8 mouse cellular contexts compared by ENCODE assay signal in the genomic region with DNA sequence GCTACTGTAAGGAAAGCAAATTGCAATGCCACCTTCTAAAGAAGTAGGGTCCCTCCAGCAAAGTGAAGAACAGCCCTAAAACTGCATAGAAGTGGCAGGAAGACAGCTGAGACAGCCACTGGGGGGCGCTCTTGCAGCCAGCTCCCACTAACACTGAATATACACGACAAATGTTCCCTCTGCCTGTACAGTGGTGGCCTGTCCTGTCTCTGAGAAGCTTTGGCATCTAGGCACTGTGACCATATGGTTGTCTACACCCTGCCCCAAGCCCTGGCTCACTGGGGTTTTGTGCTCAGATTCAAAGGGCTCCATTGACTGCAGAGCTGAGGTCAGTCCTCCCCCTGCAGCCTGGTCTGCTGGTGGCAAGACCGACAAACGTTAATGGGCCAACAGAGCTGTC. TPM values are rescaled to one million over a fixed set of nuclear protein-coding genes. Genes with fewer than 3 reads are reported as not detected.
DNase-seq lines count a peak whose midpoint lies in the region; ATAC-seq lines count a peak whose summit lies in the region.
"Had no signal": no experiment of that assay in that cellular context is flagged by ENCODE, and none has a peak within 500 bp of the region (broad histone marks: within the 10 kb centered on the region; RNA-seq: fewer than 3 reads in every experiment).

No protein-coding gene starts in this region.

- H3K4me3 ChIP-seq in heart, embryonic 15.5 days = no peak overlapping the region

- peaks cover 58% of the 10 kb centered on the region for H3K4me1 ChIP-seq in heart, embryonic 15.5 days (replicated peaks)

- H3K27ac ChIP-seq in heart, embryonic 15.5 days = peak overlapping the region; percentile 99

- no peak overlapping the region for H3K4me2 ChIP-seq in heart, embryonic 15.5 days

- no peak for ATAC-seq in heart, embryonic 15.5 days (replicated peaks; ENCODE audit: insufficient number of reproducible peaks, insufficient read depth, low FRiP score, low read depth)

- 20% methylated on average over 4 of the region's 4 CpGs for WGBS in heart, embryonic 15.5 days

- H3K36me3 ChIP-seq in heart, embryonic 15.5 days = peaks cover 5% of the 10 kb centered on the region

- H3K9ac ChIP-seq in heart, embryonic 15.5 days = no peak overlapping the region; the same call in 1 of the 2 replicates

- no peaks in the 10 kb centered on the region for H3K9me3 ChIP-seq in heart, embryonic 15.5 days (replicated peaks)

- no peaks in the 10 kb centered on the region for H3K27me3 ChIP-seq in heart, embryonic 15.5 days

- peak; percentile 55 for DNase-seq in A20 (ENCODE audit: low read depth, low spot score)
- peak; percentile 51 for DNase-seq in CD4-positive helper T cell, adult 2 months (ENCODE audit: low read depth, low spot score)
- DNase-seq in cerebellum, adult 9-10 months = peak; percentile 89
- peak; percentile 37 to 63 for DNase-seq in layer of hippocampus, postnatal 36 days
- DNase-seq in lung, postnatal 4 days = peak; percentile 65 to 67
- peak; percentile 84 to 95 for DNase-seq in spleen, postnatal 4 days (ENCODE audit: low spot score in 2 of 2)

RNA-seq across cellular contexts. Expression of gene Smim5, which starts 0.9 kb away (rescaled TPM):
- 52.1 and 56.3 TPM in 2 replicates for polyA plus RNA-seq in heart, embryonic 15.5 days (2015; fragmentation: Nextera tagmentation; extraction: Ambion mirVana)
- total RNA-seq in layer of hippocampus, postnatal 36 days (2021) = under 1 TPM in 1 of 2 experiments, not detected in 1; 0.72 TPM

RNA-seq across cellular contexts. Expression of gene Smim6, which starts 12.9 kb away (rescaled TPM):
- polyA plus RNA-seq in heart, embryonic 15.5 days (2015; fragmentation: Nextera tagmentation; extraction: Ambion mirVana) = 3.3 and 5.0 TPM in 2 replicates
- not detected for total RNA-seq in layer of hippocampus, postnatal 36 days (2021)
- total RNA-seq: layer of hippocampus, postnatal 25 days had no signal

RNA-seq across cellular contexts. Expression of gene Sap30bp, which starts 34.2 kb away (rescaled TPM):
- 21.4 and 21.9 TPM in 2 replicates for polyA plus RNA-seq in heart, embryonic 15.5 days (2015; fragmentation: Nextera tagmentation; extraction: Ambion mirVana)
- total RNA-seq in layer of hippocampus, postnatal 36 days (2021) = 10 to 100 TPM; 52.2 to 58.2 TPM

RNA-seq across cellular contexts. Expression of gene Recql5, which starts 34.4 kb away (rescaled TPM):
- 9.1 and 14.7 TPM in 2 replicates for polyA plus RNA-seq in heart, embryonic 15.5 days (2015; fragmentation: Nextera tagmentation; extraction: Ambion mirVana)
- total RNA-seq in layer of hippocampus, postnatal 36 days (2021) = 10 to 100 TPM; 30.4 to 35.1 TPM

RNA-seq across cellular contexts. Expression of gene Myo15b, which starts 40.7 kb away (rescaled TPM):
- 0.16 TPM in 2 replicates for polyA plus RNA-seq in heart, embryonic 15.5 days (2015; fragmentation: Nextera tagmentation; extraction: Ambion mirVana)
- under 1 TPM in 1 of 2 experiments, not detected in 1; 0.20 TPM for total RNA-seq in layer of hippocampus, postnatal 36 days (2021)
